Mouse (Mus musculus) erythroblast, embryonic 14.5 days (primary cell): ENCODE results near the gene Dok5. TPM values are rescaled to one million over a fixed set of nuclear protein-coding genes. Genes with fewer than 3 reads are reported as not detected.

Source experiments
- H3K27me3 ChIP-seq: 2 replicates; pipeline ENCODE4 v1.6.1; 2012; ENCODE audit warnings: inconsistent platforms; ENCODE audit not compliant: control insufficient read depth
- H3K36me3 ChIP-seq: 2 replicates; pipeline ENCODE4 v1.6.1; 2012; ENCODE audit warnings: mild to moderate bottlenecking, inconsistent platforms; ENCODE audit not compliant: control insufficient read depth
- H3K4me1 ChIP-seq: 2 replicates; pipeline ENCODE4 v1.6.1; 2012; ENCODE audit warnings: inconsistent platforms; ENCODE audit not compliant: control insufficient read depth
- H3K4me3 ChIP-seq: replicated peaks from 2 replicates; pipeline ENCODE3; 2012; ENCODE audit warnings: moderate library complexity, mild to moderate bottlenecking, inconsistent platforms
- H3K9me3 ChIP-seq: 2 replicates; pipeline ENCODE4 v1.6.1; 2012; ENCODE audit warnings: low read length, inconsistent platforms, mixed read lengths; ENCODE audit not compliant: control insufficient read depth
- GATA1 ChIP-seq: IDR thresholded peaks from 2 replicates; pipeline ENCODE4 v1.6.1; 2012; ENCODE audit warnings: low read length, inconsistent platforms, mixed read lengths
- TAL1 ChIP-seq: IDR thresholded peaks from 3 replicates; pipeline ENCODE4 v1.6.1; 2012; ENCODE audit warnings: low read length, inconsistent platforms, mixed read lengths
- polyA plus RNA-seq: library from polyadenylated mRNA; stranded (reverse); fragments of >175 nt; gene quantifications from 2 replicates; pipeline ENCODE4 v1.2.3, GENCODE M21; 2012

The Dok5 gene
- polyA plus RNA-seq, 1 experiment, result not detected

GRCm38 (mm10) chr2:170712658-170713285 lies 18.8 kb upstream of the Dok5 start:
- Histone ChIP-seq H3K4me1 (no peaks in the 10 kb centered on the region), H3K36me3 (no peaks in the 10 kb centered on the region), H3K4me3 (no peak overlapping the region), H3K9me3 (peaks cover 72% of the 10 kb centered on the region), H3K27me3 (no peaks in the 10 kb centered on the region)
- TF ChIP-seq TAL1 (no peak), GATA1 (no peak)

- Histone ChIP-seq H3K36me3 (no peaks in the 10 kb centered on the region), H3K4me1 (no peaks in the 10 kb centered on the region), H3K9me3 (peaks cover 62% of the 10 kb centered on the region), H3K4me3 (no peak overlapping the region), H3K27me3 (no peaks in the 10 kb centered on the region)
- TF ChIP-seq GATA1 (no peak), TAL1 (no peak)
These were observed 11.2 kb upstream of the Dok5 start for GRCm38 (mm10) chr2:170720386-170720785.

GRCm38 (mm10) chr2:170724136-170724535 lies 7.5 kb upstream of the Dok5 start:
- Histone ChIP-seq H3K27me3 (no peaks in the 10 kb centered on the region), H3K9me3 (peaks cover 67% of the 10 kb centered on the region), H3K4me3 (no peak overlapping the region), H3K36me3 (no peaks in the 10 kb centered on the region), H3K4me1 (no peaks in the 10 kb centered on the region)
- TF ChIP-seq TAL1 (no peak), GATA1 (no peak)

GRCm38 (mm10) chr2:170724716-170725115 lies 6.9 kb upstream of the Dok5 start:
- peaks cover 67% of the 10 kb centered on the region for H3K9me3 ChIP-seq

GRCm38 (mm10) chr2:170725796-170726195 lies 5.8 kb upstream of the Dok5 start:
- TF ChIP-seq GATA1 (no peak), TAL1 (no peak)

More at GRCm38 (mm10) chr2:170724716-170725115, 6.9 kb upstream of the Dok5 start:
- Histone ChIP-seq H3K36me3 (no peaks in the 10 kb centered on the region), H3K4me3 (no peak overlapping the region), H3K4me1 (no peaks in the 10 kb centered on the region), H3K27me3 (no peaks in the 10 kb centered on the region)
- TF ChIP-seq GATA1, result no peak
- no peak for TF ChIP-seq TAL1

GRCm38 (mm10) chr2:170726996-170727710 lies 4.5 kb upstream of the Dok5 start:
- no peak overlapping the region for H3K4me3 ChIP-seq
- H3K27me3 ChIP-seq, result peaks cover 13% of the 10 kb centered on the region
- H3K9me3 ChIP-seq, result peaks cover 68% of the 10 kb centered on the region
- TF ChIP-seq TAL1, result no peak
- no peak for TF ChIP-seq GATA1
- H3K4me1 ChIP-seq, result no peaks in the 10 kb centered on the region
- H3K36me3 ChIP-seq, result no peaks in the 10 kb centered on the region

More at GRCm38 (mm10) chr2:170725796-170726195, 5.8 kb upstream of the Dok5 start:
- Histone ChIP-seq H3K27me3 (peaks cover 3% of the 10 kb centered on the region), H3K4me3 (no peak overlapping the region), H3K36me3 (no peaks in the 10 kb centered on the region), H3K4me1 (no peaks in the 10 kb centered on the region), H3K9me3 (peaks cover 62% of the 10 kb centered on the region)

- H3K4me1 ChIP-seq, result no peaks in the 10 kb centered on the region
- TF ChIP-seq GATA1 (no peak), TAL1 (no peak)
- no peaks in the 10 kb centered on the region for H3K36me3 ChIP-seq
- H3K9me3 ChIP-seq, result peaks cover 61% of the 10 kb centered on the region
- H3K4me3 ChIP-seq, result no peak overlapping the region
- peaks cover 18% of the 10 kb centered on the region for H3K27me3 ChIP-seq
These were observed 2.7 kb upstream of the Dok5 start for GRCm38 (mm10) chr2:170728864-170729263.

- H3K4me1 ChIP-seq, result no peaks in the 10 kb centered on the region
- TF ChIP-seq GATA1 (no peak), TAL1 (no peak)
- no peak overlapping the region for H3K4me3 ChIP-seq
- no peaks in the 10 kb centered on the region for H3K36me3 ChIP-seq
- peaks cover 18% of the 10 kb centered on the region for H3K27me3 ChIP-seq
- H3K9me3 ChIP-seq, result peaks cover 54% of the 10 kb centered on the region
These were observed 1.9 kb upstream of the Dok5 start for GRCm38 (mm10) chr2:170729661-170730060.

GRCm38 (mm10) chr2:170730136-170730535 lies 1.5 kb upstream of the Dok5 start:
- Histone ChIP-seq H3K9me3 (peaks cover 50% of the 10 kb centered on the region), H3K36me3 (no peaks in the 10 kb centered on the region)

More at GRCm38 (mm10) chr2:170730136-170730535, 1.5 kb upstream of the Dok5 start:
- Histone ChIP-seq H3K27me3 (peaks cover 18% of the 10 kb centered on the region), H3K4me1 (no peaks in the 10 kb centered on the region), H3K4me3 (no peak overlapping the region)
- TF ChIP-seq TAL1 (no peak), GATA1 (no peak)
